Mouse (Mus musculus) C2C12 (cell line): ENCODE results near the gene Tas2r129.

Experiments
- CTCF ChIP-seq: IDR thresholded peaks from one replicate; pipeline ENCODE4 v1.5.1; 2011; ENCODE audit not compliant: control insufficient read depth, insufficient read depth, insufficient read length
- MAX ChIP-seq: IDR thresholded peaks from one replicate; pipeline ENCODE4 v1.6.1; 2011; ENCODE audit warnings: mild to moderate bottlenecking, control low read depth
- MYOD1 ChIP-seq: IDR thresholded peaks from one replicate; pipeline ENCODE4 v1.6.1; 2011; ENCODE audit warnings: low read depth; ENCODE audit not compliant: control insufficient read depth, insufficient read length
- USF1 ChIP-seq: IDR thresholded peaks from one replicate; pipeline ENCODE4 v1.6.1; 2011; ENCODE audit warnings: low read depth, mild to moderate bottlenecking, control low read depth, moderate library complexity

- TF ChIP-seq CTCF = no peak
- TF ChIP-seq MAX = no peak
- no peak for TF ChIP-seq USF1
- no peak for TF ChIP-seq MYOD1
Measured at GRCm38 (mm10) chr6:132950802-132951201, at the start of gene Tas2r129.
